Mouse (Mus musculus) MEL (cell line): ENCODE results near the gene Osgep. TPM values are rescaled to one million over a fixed set of nuclear protein-coding genes. Genes with fewer than 3 reads are reported as not detected.

ENCODE experiments used
- DNase-seq: peaks from one replicate; pipeline ENCODE4 v3.0.0; 2011; ENCODE audit warnings: low read depth, low spot score
- H3K27ac ChIP-seq: 2 replicates; pipeline ENCODE4 v1.5.1; 2012; ENCODE audit warnings: low read depth, mild to moderate bottlenecking, control low read depth, low read length, moderate library complexity; ENCODE audit not compliant: control insufficient read depth
- H3K27me3 ChIP-seq, 2 experiments: fragments of 150-350 bp in 1 of 2; sonication (generic) in 1 of 2; 2 replicates each; pipeline ENCODE4 v1.6.1; 2012; ENCODE audit warnings: low read length in 2 of 2, mild to moderate bottlenecking in 2 of 2, improper control_type of control experiment in 1 of 2, moderate library complexity in 1 of 2; ENCODE audit not compliant: insufficient read depth in 2 of 2, control insufficient read depth in 1 of 2
- H3K36me3 ChIP-seq, 2 experiments: 2 replicates each; pipeline ENCODE4 v1.6.1; 2012 to 2014; ENCODE audit warnings: low read length in 2 of 2, improper control_type of control experiment in 1 of 2, inconsistent platforms in 1 of 2, mild to moderate bottlenecking in 1 of 2; ENCODE audit not compliant: insufficient read depth in 2 of 2, control insufficient read depth in 1 of 2
- H3K4me1 ChIP-seq, 2 experiments: fragments of 150-350 bp in 1 of 2; sonication (generic) in 1 of 2; 2 replicates each; pipeline ENCODE4 v1.6.1; 2012; ENCODE audit warnings: low read length in 2 of 2, improper control_type of control experiment in 1 of 2, mild to moderate bottlenecking in 1 of 2; ENCODE audit not compliant: insufficient read depth in 2 of 2, control insufficient read depth in 1 of 2
- H3K4me3 ChIP-seq, 2 experiments: fragments of 150-350 bp in 1 of 2; sonication (generic) in 1 of 2; 2 replicates each; pipeline ENCODE4 v1.5.1; 2012; ENCODE audit warnings: low read depth in 2 of 2, low read length in 2 of 2, mild to moderate bottlenecking in 2 of 2, moderate library complexity in 2 of 2, control low read depth in 1 of 2, improper control_type of control experiment in 1 of 2; ENCODE audit not compliant: control insufficient read depth in 1 of 2, insufficient read depth in 1 of 2
- H3K79me2 ChIP-seq: 2 replicates; pipeline ENCODE4 v1.6.1; 2012; ENCODE audit warnings: mild to moderate bottlenecking, low read length, moderate library complexity; ENCODE audit not compliant: control insufficient read depth, poor library complexity, insufficient read depth
- H3K9ac ChIP-seq: 2 replicates; pipeline ENCODE4 v1.6.1; 2012; ENCODE audit warnings: low read depth, mild to moderate bottlenecking, control low read depth, low read length, moderate library complexity; ENCODE audit not compliant: control insufficient read depth, poor library complexity, severe bottlenecking
- H3K9me3 ChIP-seq: fragments of 150-350 bp; sonication (generic); replicated peaks from 2 replicates; pipeline ENCODE4 v1.6.1; 2012; ENCODE audit warnings: mild to moderate bottlenecking, low read length, improper control_type of control experiment, moderate library complexity; ENCODE audit not compliant: insufficient read depth
- CHD1 ChIP-seq: IDR thresholded peaks from 2 replicates; pipeline ENCODE4 v1.6.1; 2012; ENCODE audit warnings: low read depth, mild to moderate bottlenecking, inconsistent platforms, low read length, improper control_type of control experiment
- ELF1 ChIP-seq: IDR thresholded peaks from 2 replicates; pipeline ENCODE4 v1.6.1; 2014; ENCODE audit warnings: low read depth, mild to moderate bottlenecking, inconsistent platforms, low read length, improper control_type of control experiment, moderate library complexity
- GABPA ChIP-seq: IDR thresholded peaks from 2 replicates; pipeline ENCODE4 v1.6.1; 2012; ENCODE audit warnings: low read depth, mild to moderate bottlenecking, inconsistent platforms, low read length, improper control_type of control experiment, moderate library complexity
- HCFC1 ChIP-seq: IDR thresholded peaks from 2 replicates; pipeline ENCODE4 v1.6.1; 2012; ENCODE audit warnings: low read depth, mild to moderate bottlenecking, inconsistent platforms, low read length, improper control_type of control experiment, moderate library complexity
- MAX ChIP-seq: IDR thresholded peaks from 2 replicates; pipeline ENCODE4 v1.6.1; 2011; ENCODE audit warnings: low read length, improper control_type of control experiment
- MYB ChIP-seq: IDR thresholded peaks from 2 replicates; pipeline ENCODE4 v1.6.1; 2011; ENCODE audit warnings: mild to moderate bottlenecking, low read depth, low read length, improper control_type of control experiment
- NELFE ChIP-seq: IDR thresholded peaks from 2 replicates; pipeline ENCODE4 v1.6.1; 2011; ENCODE audit warnings: low read depth, low read length, improper control_type of control experiment
- NRF1 ChIP-seq: IDR thresholded peaks from 2 replicates; pipeline ENCODE4 v1.6.1; 2014; ENCODE audit warnings: low read depth, mild to moderate bottlenecking, inconsistent platforms, low read length, improper control_type of control experiment, moderate library complexity; ENCODE audit not compliant: poor library complexity, insufficient read depth, severe bottlenecking
- POLR2A ChIP-seq, 2 experiments: IDR thresholded peaks; 2 replicates each; pipeline ENCODE4 v1.6.1; 2011 to 2012; ENCODE audit warnings: low read length in 2 of 2, mild to moderate bottlenecking in 2 of 2, control low read depth in 1 of 2, improper control_type of control experiment in 1 of 2, low read depth in 1 of 2, moderate library complexity in 1 of 2; ENCODE audit not compliant: control insufficient read depth in 1 of 2, insufficient read depth in 1 of 2, poor library complexity in 1 of 2
- RAD21 ChIP-seq: IDR thresholded peaks from 2 replicates; pipeline ENCODE4 v1.6.1; 2011; ENCODE audit warnings: mild to moderate bottlenecking, low read depth, low read length, improper control_type of control experiment
- RCOR1 ChIP-seq: IDR thresholded peaks from 2 replicates; pipeline ENCODE4 v1.6.1; 2012; ENCODE audit warnings: low read depth, mild to moderate bottlenecking, inconsistent platforms, low read length, improper control_type of control experiment
- SIN3A ChIP-seq: IDR thresholded peaks from 2 replicates; pipeline ENCODE4 v1.6.1; 2012; ENCODE audit warnings: low read length, improper control_type of control experiment, inconsistent platforms
- SMC3 ChIP-seq: IDR thresholded peaks from 2 replicates; pipeline ENCODE4 v1.6.1; 2011; ENCODE audit warnings: low read depth, low read length, improper control_type of control experiment
- USF1 ChIP-seq: IDR thresholded peaks from 2 replicates; pipeline ENCODE4 v1.6.1; 2014; ENCODE audit warnings: low read depth, mild to moderate bottlenecking, inconsistent platforms, low read length, improper control_type of control experiment, moderate library complexity
- USF2 ChIP-seq, 2 experiments: IDR thresholded peaks; 2 replicates each; pipeline ENCODE4 v1.6.1; 2011 to 2012; ENCODE audit warnings: improper control_type of control experiment in 2 of 2, low read length in 2 of 2, borderline replicate concordance in 1 of 2, inconsistent platforms in 1 of 2, low read depth in 1 of 2, mild to moderate bottlenecking in 1 of 2; ENCODE audit not compliant: insufficient read depth in 1 of 2
- ZKSCAN1 ChIP-seq: IDR thresholded peaks from 2 replicates; pipeline ENCODE4 v1.6.1; 2012; ENCODE audit warnings: low read depth, mild to moderate bottlenecking, inconsistent platforms, low read length, improper control_type of control experiment, moderate library complexity
- polyA plus RNA-seq, 2 experiments: library from polyadenylated mRNA; stranded (reverse) in 1 of 2; unstranded in 1 of 2; fragments of >175 nt in 1 of 2; fragments of >200 nt in 1 of 2; gene quantifications; 2 replicates each; pipeline versions ENCODE4 v1.2.1 to v1.2.4; 2012; ENCODE audit warnings: low replicate concordance in 2 of 2, low read depth in 1 of 2; ENCODE audit not compliant: insufficient read length in 2 of 2, insufficient read depth in 1 of 2, missing spikeins in 1 of 2
- total RNA-seq: library from RNA; depleted of rRNA; stranded (reverse); fragments of 300-350 nt; gene quantifications from 2 replicates; pipeline ENCODE4 v1.2.3, GENCODE M21; 2012

The Osgep gene
- total and polyA plus RNA-seq, 3 experiments: 29.6 to 45.1 TPM; not detected in 1

GRCm38 (mm10) chr14:50970822-50971221 is 46.1 kb upstream of the Osgep start:
- no peaks in the 10 kb centered on the region for H3K27me3 ChIP-seq
- TF ChIP-seq RCOR1 (no peak), SMC3 (no peak), SIN3A (no peak), ZKSCAN1 (no peak), GABPA (no peak), USF2 (IDR thresholded peaks at IDR 0.05; ENCODE audit: borderline replicate concordance in 1 of 2, insufficient read depth in 1 of 2, low read depth in 1 of 2, low read length in 2 of 2) (no peak)
- H3K36me3 ChIP-seq: no peaks in the 10 kb centered on the region
- H3K79me2 ChIP-seq: no peaks in the 10 kb centered on the region
- H3K4me3 ChIP-seq: no peak overlapping the region
- no peaks in the 10 kb centered on the region for H3K4me1 ChIP-seq
- DNase-seq: peak; percentile 44
- H3K9me3 ChIP-seq: no peaks in the 10 kb centered on the region
- H3K9ac ChIP-seq: no peak overlapping the region
- H3K27ac ChIP-seq: no peak overlapping the region

DNA sequence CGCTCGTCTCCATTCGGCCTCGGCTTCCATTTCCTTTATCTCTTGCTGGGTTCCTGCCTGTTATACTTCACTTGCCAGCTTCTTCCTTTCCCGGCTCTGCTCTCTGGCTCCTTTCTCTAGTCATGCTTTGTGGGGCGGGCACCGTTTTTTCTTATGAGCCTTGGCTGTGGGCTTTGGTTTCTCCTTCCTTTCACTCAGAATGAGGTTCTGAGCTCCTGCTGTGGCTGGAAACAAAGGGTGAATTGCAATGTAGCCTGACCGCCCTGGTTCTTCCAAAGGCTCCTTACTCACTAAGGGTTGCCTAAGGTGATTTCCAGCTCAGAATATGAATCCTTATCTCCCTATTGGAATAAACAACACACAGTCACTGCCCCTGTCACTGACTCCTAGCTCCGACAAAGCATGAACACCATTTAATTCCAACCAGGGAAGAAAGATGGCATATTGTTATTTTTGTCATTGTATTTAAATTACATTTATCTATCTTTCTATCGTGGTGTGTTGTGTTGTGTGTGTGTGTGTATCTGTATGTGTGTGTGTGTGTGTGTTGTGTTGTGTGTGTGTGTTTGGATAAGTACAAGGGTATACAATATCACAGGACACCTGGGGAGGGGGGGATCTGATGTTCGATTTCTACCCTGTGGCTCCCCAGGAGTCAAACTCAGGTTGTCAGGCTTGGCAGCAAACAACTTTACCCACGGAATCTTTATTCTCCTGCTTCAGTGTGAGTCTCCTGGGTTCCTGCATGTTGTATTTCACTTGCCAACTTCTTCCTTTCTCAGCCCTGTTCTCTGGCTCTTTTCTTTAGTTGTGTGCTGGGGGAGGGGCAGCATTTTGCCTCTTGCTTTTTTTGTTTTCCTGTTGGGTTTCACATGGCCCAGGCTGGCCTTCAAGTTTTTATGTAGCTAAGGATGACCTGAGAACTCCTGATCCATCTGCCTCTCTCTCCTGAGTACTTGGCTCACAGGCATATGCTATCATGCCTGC is 45.2 kb upstream of the Osgep start:
- no peaks in the 10 kb centered on the region for H3K27me3 ChIP-seq
- no peak for DNase-seq
- H3K79me2 ChIP-seq: no peaks in the 10 kb centered on the region
- TF ChIP-seq NRF1 (no peak), NELFE (no peak), MYB (no peak), ELF1 (no peak), SIN3A (no peak), USF1 (no peak), POLR2A (IDR thresholded peaks at IDR 0.05; ENCODE audit: control insufficient read depth in 1 of 2, insufficient read depth in 1 of 2, low read depth in 1 of 2, low read length in 2 of 2, poor library complexity in 1 of 2) (no peak), CHD1 (no peak), RAD21 (no peak), MAX (no peak), HCFC1 (no peak)
- H3K27ac ChIP-seq: no peak overlapping the region
- no peak overlapping the region for H3K4me3 ChIP-seq
- no peak overlapping the region for H3K9ac ChIP-seq
- no peaks in the 10 kb centered on the region for H3K9me3 ChIP-seq
- H3K4me1 ChIP-seq: no peaks in the 10 kb centered on the region
- no peaks in the 10 kb centered on the region for H3K36me3 ChIP-seq
